Mouse (Mus musculus) olfactory bulb, adult 2 months (tissue): Measurements from ENCODE around the gene Uvrag. TPM values are rescaled to one million over a fixed set of nuclear protein-coding genes. Genes with fewer than 3 reads are reported as not detected.

Source experiments
- H3K27ac ChIP-seq: fragments of 200-500 bp; 2 replicates; pipeline ENCODE4 v1.5.1; 2012; ENCODE audit warnings: low read depth, low read length; ENCODE audit not compliant: insufficient read depth
- H3K4me1 ChIP-seq: fragments of 200-500 bp; 2 replicates; pipeline ENCODE4 v1.6.1; 2012; ENCODE audit warnings: low read length; ENCODE audit not compliant: control insufficient read depth, insufficient read depth
- H3K4me3 ChIP-seq: fragments of 200-500 bp; 2 replicates; pipeline ENCODE4 v1.5.1; 2012; ENCODE audit warnings: mild to moderate bottlenecking, low read depth, low read length, moderate library complexity; ENCODE audit not compliant: insufficient read depth
- CTCF ChIP-seq: fragments of 200-500 bp; IDR thresholded peaks from 2 replicates; pipeline ENCODE4 v1.5.1; 2012; ENCODE audit warnings: low read depth, mild to moderate bottlenecking, low read length, moderate library complexity; ENCODE audit not compliant: insufficient read depth
- POLR2A ChIP-seq: fragments of 200-500 bp; IDR thresholded peaks from 2 replicates; pipeline ENCODE4 v1.6.1; 2012; ENCODE audit warnings: mild to moderate bottlenecking, low read depth, low read length, moderate library complexity; ENCODE audit not compliant: insufficient read depth
- WGBS: fragments of 180-500 bp; shearing (Covaris S2); methylation state at CpG from one replicate; pipeline ENCODE4 v1.1.7; 2018; 5-methylcytosine and 5-hydroxymethylcytosine counted together
- polyA plus RNA-seq: library from polyadenylated mRNA; stranded (reverse); fragments of >200 nt; gene quantifications from 2 replicates; pipeline ENCODE4 v1.2.4, GENCODE M21; 2012; ENCODE audit warnings: low replicate concordance; ENCODE audit not compliant: missing spikeins, insufficient read depth, insufficient read length

The Uvrag gene
- polyA plus RNA-seq, 1 experiment = not detected

DNA sequence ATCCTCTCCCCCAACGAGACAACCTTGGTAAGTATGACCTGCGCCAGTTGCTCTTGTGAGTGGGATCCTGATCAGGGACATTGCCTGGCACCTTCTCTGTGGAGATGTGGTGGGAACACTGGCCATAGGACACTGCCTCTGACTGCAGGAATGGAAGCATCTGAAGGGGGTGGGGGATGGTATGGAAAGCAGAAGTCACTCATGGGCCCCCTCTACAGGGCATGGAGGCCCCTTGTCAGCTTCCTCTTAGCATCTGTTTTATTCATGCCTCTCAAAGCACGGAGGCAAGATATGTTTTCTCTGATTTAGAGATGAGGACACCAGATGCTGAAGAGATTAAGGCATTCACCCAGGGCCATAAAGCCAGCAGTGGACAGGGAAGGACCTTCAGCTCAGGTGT lies 271.9 kb downstream of the Uvrag start:
- Histone ChIP-seq H3K27ac (no peak overlapping the region), H3K4me1 (peaks cover 17% of the 10 kb centered on the region), H3K4me3 (no peak overlapping the region)
- no peak for TF ChIP-seq CTCF
- TF ChIP-seq POLR2A = no peak
- WGBS = 79% methylated on average over 3 of the region's 3 CpGs

DNA sequence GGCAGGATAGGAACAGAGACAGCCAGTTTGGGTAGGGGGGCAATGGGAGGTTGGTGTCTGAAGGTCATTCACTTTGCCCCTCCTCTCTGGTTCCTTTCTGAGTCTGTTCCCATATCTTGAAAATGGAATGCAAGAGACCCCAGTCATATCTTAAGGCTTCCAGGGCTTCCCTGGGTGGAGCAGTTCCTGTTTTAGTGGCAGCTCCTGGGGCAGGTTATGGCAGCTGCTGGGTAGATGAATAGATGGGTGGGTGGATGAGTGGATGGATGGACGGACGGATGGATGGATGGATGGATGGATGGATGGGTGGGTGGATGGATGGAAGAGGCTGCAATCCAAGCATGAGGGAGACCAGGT lies 273.2 kb downstream of the Uvrag start:
- H3K27ac ChIP-seq = no peak overlapping the region
- no peak overlapping the region for H3K4me3 ChIP-seq
- H3K4me1 ChIP-seq = peaks cover 20% of the 10 kb centered on the region
- WGBS = 88% methylated on average over 2 of the region's 2 CpGs
- TF ChIP-seq POLR2A = no peak
- TF ChIP-seq CTCF = no peak

DNA sequence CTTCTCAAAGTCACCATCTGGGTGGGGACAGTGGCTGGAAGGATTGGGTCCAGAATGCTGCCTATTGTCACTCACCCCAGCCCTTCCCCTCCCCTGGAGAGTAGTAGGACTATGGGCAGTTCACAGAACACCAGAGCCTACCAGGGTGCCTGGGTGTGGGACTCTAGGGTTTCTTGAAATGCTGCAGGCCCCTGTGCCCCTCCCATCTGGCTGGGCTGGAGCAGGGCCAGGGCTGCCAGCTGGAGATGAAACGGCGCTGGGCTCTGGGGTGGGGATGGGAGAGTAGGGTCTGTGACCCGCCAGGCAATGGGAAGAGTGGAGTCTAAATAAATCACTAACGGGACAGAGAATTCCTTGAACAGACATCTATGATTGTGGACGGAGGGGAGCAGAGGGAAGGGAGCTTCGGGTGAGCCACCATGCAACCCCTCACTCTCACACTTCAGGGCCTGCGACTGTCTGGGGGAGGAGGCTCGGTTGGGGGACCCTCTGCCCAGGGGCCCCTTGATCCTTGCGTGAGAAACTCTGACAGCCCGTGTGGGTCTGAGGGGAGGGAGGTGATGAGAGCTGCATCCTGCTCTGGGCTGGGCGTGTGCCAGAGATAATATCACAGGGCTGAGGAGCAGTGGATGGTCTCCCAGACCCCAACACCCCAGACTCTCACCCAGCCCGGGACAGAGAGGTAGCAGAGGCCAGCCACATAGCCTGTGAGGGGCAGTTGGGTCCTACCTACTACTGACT lies 273.7 kb downstream of the Uvrag start:
- Histone ChIP-seq H3K27ac (no peak overlapping the region), H3K4me1 (peaks cover 20% of the 10 kb centered on the region), H3K4me3 (no peak overlapping the region)
- WGBS = 49% methylated on average over 12 of the region's 12 CpGs
- no peak for TF ChIP-seq CTCF
- no peak for TF ChIP-seq POLR2A

DNA sequence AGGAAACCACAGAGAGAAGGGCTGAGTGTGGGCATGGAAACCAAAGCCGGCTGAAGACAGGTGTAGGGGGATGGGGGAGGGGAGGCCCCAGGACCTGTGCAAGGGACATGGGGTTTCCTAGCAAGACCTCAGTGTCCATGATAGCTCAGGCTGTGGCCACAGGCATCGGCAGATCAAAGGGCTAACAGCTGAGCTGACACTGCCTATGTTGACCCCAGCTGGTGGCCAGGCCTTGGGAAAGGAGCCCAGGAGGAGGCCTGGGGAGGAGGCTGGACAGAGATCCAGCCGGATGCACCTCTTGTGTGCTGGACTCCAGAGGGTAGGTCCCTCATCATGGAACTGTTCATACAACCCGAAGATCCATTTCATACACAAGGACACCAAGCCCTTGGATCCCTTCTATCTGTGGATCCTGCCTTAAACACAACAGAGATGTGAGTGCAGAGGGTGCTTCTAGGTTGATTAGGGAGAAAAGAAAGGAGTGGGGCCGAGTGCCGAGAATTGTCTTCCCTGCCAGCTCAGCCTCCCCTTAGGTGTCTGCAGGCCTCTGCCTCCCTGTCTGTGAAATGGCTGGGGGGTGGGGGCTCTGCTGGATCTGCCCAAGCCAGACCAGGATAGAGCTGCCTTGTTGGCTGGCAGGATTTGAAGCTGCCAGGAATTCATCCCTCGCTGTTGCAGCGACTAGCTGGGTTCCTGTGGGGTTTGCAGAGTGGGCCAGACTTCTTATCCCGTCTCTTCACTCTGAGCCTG lies 276.8 kb downstream of the Uvrag start:
- Histone ChIP-seq H3K27ac (no peak overlapping the region), H3K4me1 (peaks cover 13% of the 10 kb centered on the region), H3K4me3 (no peak overlapping the region)
- WGBS = 67% methylated on average over 9 of the region's 9 CpGs
- TF ChIP-seq POLR2A (no peak), CTCF (no peak)

DNA sequence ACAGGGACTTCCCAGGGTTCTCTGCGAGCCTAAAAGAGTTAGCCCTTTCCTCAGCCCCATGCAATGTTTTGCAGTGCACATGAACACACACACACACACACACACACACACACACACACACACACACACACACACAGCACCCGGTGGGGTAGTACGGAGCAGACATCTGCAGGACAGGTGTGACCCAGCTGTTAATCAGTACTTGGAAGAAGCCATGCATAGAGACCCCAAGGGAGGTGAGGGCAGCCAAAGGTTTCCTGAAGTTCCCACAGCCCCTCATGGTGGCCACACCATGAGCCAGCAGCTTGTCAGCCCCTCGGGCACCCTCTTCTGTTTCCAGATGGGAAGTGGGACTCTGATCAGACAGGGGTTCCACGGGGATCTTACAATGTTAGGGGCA lies 277.9 kb downstream of the Uvrag start:
- 85% methylated on average over 5 of the region's 5 CpGs for WGBS
- Histone ChIP-seq H3K4me3 (no peak overlapping the region), H3K4me1 (peaks cover 13% of the 10 kb centered on the region), H3K27ac (no peak overlapping the region)
- TF ChIP-seq POLR2A (no peak), CTCF (no peak)

DNA sequence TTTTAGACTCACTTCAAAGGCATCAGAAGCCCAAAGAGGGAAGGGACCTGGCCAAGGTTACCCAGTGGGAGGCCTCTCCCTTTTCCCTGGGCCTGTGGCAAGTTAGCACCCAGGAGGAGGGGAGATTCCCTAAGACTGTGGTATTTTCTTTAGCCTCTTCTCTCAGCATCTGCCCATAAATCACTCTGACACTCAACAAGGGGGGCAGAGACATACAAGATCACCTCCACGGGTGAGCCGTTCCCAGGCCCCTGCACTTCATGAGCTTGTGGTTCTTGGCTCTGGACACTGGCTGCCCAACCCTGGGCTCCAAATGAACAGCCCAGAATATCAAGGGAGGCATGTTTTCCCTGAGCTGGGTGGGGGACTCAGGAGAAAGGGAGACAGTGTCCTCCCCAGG lies 279.9 kb downstream of the Uvrag start:
- TF ChIP-seq CTCF (no peak), POLR2A (no peak)
- Histone ChIP-seq H3K27ac (no peak overlapping the region), H3K4me3 (no peak overlapping the region), H3K4me1 (peaks cover 20% of the 10 kb centered on the region)
- WGBS = 81% methylated on average over 2 of the region's 2 CpGs

DNA sequence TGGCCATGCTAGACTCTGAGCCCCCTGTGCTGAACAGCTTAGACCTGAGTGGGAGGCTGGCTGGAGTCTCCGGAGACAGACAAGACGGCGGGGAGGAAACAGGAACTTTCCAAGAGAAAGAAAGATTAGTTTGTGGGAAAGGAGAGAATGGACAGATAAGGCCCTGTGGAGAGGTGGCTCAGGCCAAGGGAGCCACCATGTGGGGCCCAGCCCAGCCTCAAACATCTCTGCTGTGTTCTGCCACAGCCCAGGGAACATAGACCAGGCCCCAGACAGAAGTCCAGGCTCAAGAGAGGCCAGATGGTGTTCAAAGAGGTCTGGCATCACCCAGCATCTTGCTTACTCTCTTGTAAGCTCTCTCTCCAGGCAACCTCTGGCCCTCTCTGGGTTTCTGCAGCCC lies 283.8 kb downstream of the Uvrag start:
- 79% methylated on average over 3 of the region's 3 CpGs for WGBS

DNA sequence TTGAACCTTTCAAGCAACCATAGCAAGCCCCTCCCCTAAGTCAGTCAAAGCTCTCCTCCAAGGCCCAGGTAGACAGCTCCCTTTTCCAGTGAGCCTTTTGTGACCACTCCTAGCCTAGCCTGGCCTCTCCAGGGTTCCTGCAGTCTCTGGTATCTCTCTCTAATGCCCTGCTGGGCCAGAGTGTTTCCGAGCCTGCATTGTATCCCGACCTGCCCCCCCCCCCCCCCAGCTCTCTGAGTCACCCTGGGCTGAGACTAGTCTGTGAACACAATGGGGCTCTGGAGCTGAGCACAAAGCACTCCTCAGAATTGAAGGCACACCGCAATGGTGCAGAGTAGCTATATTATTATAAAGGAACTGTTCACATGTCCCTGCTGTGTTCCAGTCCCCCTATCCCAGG lies 284.8 kb downstream of the Uvrag start:
- Histone ChIP-seq H3K27ac (peak overlapping the region; percentile 66), H3K4me1 (peaks cover 28% of the 10 kb centered on the region), H3K4me3 (no peak overlapping the region)
- TF ChIP-seq CTCF = no peak
- no peak for TF ChIP-seq POLR2A
- 13% methylated on average over 3 of the region's 3 CpGs for WGBS

More for the DNA sequence above, 283.8 kb downstream of the Uvrag start:
- TF ChIP-seq POLR2A = no peak
- no peak for TF ChIP-seq CTCF
- Histone ChIP-seq H3K27ac (no peak overlapping the region), H3K4me3 (no peak overlapping the region), H3K4me1 (peaks cover 25% of the 10 kb centered on the region)

DNA sequence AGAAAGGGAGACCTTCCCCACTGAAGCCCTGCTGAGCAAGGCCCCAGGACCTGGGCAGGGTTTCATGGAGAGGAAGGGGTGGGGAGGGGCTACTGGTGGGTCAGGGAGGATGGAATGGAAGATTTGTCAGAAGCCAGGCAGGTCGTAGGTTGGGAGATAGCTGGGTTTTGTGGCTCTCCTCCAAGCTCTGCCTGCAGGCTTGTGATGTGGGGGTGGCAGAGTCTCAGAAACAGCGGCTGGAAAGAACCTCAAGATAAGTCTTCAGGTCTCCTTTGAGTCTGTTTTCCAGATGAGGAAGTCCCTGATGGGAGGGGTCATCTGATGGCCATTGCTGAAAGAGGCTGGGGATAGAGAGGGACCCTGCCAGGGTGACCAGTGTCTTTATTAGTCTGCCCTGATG lies 285.6 kb downstream of the Uvrag start:
- WGBS = 38% methylated on average over 2 of the region's 2 CpGs
- Histone ChIP-seq H3K4me3 (no peak overlapping the region), H3K27ac (peak overlapping the region; percentile 66), H3K4me1 (peaks cover 28% of the 10 kb centered on the region)
- TF ChIP-seq POLR2A (no peak), CTCF (no peak)
